Mouse (Mus musculus): Measurements from ENCODE around the gene Ern1.

Gene Ern1

DNA sequence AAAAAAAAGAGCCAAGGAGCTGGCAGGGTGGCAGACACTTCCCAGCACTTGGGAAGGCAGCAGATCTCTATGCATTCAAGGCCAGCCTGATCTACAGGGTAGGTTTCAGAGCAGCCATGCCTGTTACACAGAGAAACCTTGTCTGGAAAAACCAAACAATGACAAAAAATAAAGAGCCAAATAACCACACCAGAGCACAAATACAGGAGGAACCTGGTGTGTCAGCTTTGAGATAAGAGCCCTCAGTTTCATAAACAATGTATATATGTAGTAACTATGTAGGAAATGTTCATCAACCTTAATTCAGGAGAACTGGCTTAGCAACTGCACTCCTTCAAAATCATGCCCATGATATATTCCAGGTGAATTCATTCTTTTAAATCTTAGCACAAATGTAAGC, 16.5 kb upstream of the Ern1 start:
- intact Hi-C loops (cut with DNase I), result no loop called here

GRCm38 (mm10) chr11:106503425-106503717, 15.7 kb upstream of the Ern1 start:
- intact Hi-C loops (cut with DNase I), result no loop called here

GRCm38 (mm10) chr11:106502631-106503424, 15.2 kb upstream of the Ern1 start:
- intact Hi-C loops (cut with DNase I), result no loop called here

- intact Hi-C loops (cut with DNase I), result no loop called here
Observed at GRCm38 (mm10) chr11:106502159-106502505, 14.5 kb upstream of the Ern1 start.

GRCm38 (mm10) chr11:106501308-106502158, 13.9 kb upstream of the Ern1 start:
- intact Hi-C loops (cut with DNase I), result no loop called here

DNA sequence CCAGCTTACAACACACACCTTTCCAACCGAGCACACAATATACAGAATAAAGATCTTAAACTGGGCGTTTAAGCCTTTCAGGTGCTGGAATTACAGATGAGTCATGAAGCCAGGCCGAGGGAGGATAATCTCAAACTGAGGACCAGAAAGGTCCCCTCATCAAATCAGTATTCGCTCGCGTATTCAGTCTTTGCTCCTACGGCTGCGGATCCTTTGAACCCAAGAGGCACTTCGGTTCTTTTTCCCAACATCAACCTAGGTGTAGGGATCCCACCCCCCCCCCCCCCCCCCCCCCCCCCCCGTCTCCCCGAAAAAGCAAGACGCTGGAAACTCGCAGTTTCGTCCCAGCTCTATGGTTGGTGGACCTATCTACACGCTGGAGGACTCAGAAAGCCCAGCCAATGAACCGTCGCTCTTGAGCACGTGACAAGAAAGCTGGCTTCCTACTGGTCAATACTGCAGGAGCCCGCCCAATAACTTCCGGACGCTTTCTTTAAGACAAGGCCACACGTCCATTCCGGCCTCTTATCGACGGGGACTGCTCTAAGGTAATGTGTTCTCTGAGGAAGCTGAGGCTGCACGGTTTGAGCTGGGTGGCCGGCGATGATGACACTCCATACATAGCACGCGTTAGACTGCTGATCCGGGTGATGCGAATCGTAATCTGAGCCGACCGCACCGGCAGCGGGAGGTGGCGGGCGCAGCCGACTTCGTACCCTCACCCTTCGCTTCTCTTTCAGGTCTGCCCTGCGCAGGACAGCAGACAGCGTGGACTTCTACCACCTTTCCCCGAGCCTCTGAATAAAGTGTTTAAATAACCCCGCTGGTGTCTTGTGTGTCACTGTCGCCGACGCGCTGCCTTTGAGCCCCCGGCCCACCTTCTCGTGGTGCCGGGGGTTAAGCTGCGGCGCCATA, 13.0 kb upstream of the Ern1 start:
- intact Hi-C loops (cut with DNase I), result no loop called here

- intact Hi-C loops (cut with DNase I), result loop anchor here (10.0 kb wide), 1 partner anchor 214 kb away; no protein-coding TSS in a partner anchor
Observed at GRCm38 (mm10) chr11:106498739-106499379, 11.2 kb upstream of the Ern1 start.

- intact Hi-C loops (cut with DNase I), result loop anchor here (10.0 kb wide), 1 partner anchor 213 kb away; no protein-coding TSS in a partner anchor
Observed at GRCm38 (mm10) chr11:106497926-106498325, 10.3 kb upstream of the Ern1 start.

DNA sequence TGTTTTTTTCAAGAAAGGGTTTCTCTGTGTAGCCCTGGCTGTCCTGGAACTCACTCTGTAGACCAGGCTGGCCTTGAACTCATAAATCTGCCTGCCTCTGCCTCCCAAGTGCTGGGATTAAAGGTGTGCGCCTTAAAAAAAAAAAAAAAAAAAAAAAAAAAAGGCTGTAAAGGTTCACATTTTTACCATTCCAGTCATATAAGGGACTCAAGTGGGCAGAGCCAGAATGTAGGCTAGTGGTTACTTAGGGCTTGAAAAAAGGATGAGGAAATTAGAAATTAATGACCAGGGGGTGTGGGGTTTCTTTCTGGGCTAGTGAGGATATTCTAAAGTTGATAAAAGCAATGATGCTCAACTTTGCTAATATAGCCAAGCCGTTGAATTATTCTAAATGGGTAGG, 9.4 kb upstream of the Ern1 start:
- intact Hi-C loops (cut with DNase I), result loop anchor here (10.0 kb wide), 1 partner anchor 212 kb away; no protein-coding TSS in a partner anchor

GRCm38 (mm10) chr11:106492984-106493669, 5.5 kb upstream of the Ern1 start:
- intact Hi-C loops (cut with DNase I), result loop anchor here (5.0 to 10.0 kb wide), 2 partner anchors 134 to 208 kb away; no protein-coding TSS in a partner anchor

GRCm38 (mm10) chr11:106491393-106491792, 3.7 kb upstream of the Ern1 start:
- intact Hi-C loops (cut with DNase I), result loop anchor here (1.0 to 10.0 kb wide), 3 partner anchors 73 to 207 kb away; no protein-coding TSS in a partner anchor

DNA sequence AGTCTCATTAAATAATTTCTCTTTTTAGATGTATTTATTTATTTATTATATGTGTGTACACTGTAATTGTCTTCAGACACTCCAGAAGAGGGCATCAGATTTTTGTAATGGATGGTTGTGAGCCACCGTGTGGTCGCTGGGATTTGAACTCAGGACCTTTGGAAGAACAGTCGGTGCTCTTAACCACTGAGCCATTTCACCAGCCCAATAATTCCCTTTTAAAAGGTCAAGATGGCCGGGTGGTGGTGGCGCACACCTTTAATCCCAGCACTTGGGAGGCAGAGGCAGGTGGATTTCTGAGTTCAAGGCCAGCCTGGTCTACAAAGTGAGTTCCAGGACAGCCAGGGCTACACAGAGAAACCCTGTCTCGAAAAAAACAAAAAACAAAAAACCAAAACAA, 2.9 kb upstream of the Ern1 start:
- intact Hi-C loops (cut with DNase I), result loop anchor here (5.0 to 10.0 kb wide), 2 partner anchors 137 to 206 kb away; no protein-coding TSS in a partner anchor

GRCm38 (mm10) chr11:106490057-106490456, 2.4 kb upstream of the Ern1 start:
- intact Hi-C loops (cut with DNase I), result loop anchor here (5.0 to 10.0 kb wide), 2 partner anchors 137 to 205 kb away; no protein-coding TSS in a partner anchor

GRCm38 (mm10) chr11:106489036-106489693, 1.5 kb upstream of the Ern1 start:
- intact Hi-C loops (cut with DNase I), result loop anchor here (5.0 kb wide), 1 partner anchor 52 kb away; no protein-coding TSS in a partner anchor

DNA sequence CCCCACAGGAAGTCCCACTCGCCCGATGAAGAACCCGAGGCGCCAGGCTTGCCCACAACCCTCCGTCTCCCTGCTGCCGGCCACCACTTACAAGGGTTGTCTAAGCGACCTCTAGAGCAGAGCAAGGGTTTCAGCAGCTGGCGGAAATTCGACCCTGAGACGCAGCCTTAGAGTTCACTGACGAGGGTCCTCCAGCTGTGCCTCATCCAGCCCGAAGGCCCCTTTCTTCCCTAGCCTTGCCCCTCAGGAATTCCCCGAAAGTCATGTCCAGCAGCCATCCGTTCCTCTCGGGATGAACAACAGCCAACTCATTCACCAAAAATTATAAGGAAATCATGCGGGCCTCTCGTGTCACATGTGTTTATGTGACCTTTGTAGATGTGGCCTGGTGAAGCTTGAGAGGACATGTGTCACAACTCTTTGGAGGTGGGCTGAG, 492 bp upstream of the Ern1 start:
- intact Hi-C loops (cut with DNase I), result loop anchor here (5.0 kb wide), 1 partner anchor 51 kb away; no protein-coding TSS in a partner anchor

GRCm38 (mm10) chr11:106486866-106487732, 553 bp downstream of the Ern1 start:
- intact Hi-C loops (cut with DNase I), result loop anchor here (5.0 kb wide), 1 partner anchor 50 kb away; no protein-coding TSS in a partner anchor

DNA sequence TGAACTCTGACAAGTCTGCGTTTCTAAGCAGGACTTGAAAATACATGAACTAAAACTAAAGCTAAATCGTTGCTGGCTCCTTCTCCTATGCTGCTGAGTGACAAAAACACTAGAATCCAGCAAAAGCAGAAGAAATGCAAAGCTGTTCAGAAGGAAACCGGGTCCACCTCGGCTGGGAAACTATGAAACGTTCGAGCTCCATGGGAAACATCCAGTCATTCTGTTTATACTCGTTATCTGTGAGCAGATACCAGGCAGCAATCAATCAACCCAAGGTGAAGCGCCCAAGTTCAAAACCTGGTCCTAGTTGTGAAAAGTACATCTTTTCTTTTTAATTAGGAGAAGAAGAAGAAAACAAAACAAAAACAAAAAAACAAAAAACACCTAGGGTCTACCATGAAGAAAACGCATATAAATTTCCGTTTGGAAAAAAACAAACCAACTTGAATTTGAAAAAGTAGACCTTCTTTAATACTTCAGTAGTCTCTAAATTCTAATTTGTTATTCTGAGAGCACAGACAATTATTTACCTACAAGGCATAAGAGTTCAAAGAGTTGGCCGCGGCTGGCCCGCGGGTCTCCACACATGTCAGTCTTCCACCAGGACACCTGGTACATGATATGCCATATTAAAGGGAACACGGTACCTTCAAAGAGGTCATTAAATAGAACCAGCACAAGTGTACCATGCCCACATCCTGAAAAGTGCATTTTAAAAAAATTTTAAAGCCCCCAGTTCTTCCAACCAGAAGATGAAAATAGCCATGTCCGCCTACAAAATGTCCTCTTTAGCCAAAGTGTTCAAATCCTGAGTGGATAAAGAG, 1.4 kb downstream of the Ern1 start:
- intact Hi-C loops (cut with DNase I), result loop anchor here (5.0 kb wide), 1 partner anchor 49 kb away; no protein-coding TSS in a partner anchor

Data from adrenal gland (tissue).